Mouse (Mus musculus): ENCODE data around the gene Cep250.
A peak's percentile ranks its signal among the peaks of the same experiment; 100 is the strongest.

The Cep250 gene

DNA sequence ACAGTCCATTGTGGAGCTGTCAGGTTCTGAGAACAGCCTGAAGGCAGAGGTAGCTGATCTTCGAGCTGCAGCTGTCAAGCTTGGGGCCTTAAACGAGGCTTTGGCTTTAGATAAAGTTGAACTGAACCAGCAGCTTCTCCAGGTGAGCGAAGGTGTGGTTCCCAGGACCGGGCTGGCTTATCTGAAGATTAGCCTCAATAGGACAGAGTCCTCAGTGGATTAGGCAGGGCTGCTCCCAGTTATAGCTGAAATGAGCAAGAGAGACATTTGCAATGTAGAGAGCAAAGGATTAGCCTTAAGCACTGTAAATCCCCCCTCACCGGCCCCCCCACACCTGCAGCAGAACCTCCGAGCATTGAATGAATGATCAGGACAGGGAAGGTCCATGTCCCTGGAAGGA, 17.1 kb downstream of the Cep250 start:
- no peak for DNase-seq

DNA sequence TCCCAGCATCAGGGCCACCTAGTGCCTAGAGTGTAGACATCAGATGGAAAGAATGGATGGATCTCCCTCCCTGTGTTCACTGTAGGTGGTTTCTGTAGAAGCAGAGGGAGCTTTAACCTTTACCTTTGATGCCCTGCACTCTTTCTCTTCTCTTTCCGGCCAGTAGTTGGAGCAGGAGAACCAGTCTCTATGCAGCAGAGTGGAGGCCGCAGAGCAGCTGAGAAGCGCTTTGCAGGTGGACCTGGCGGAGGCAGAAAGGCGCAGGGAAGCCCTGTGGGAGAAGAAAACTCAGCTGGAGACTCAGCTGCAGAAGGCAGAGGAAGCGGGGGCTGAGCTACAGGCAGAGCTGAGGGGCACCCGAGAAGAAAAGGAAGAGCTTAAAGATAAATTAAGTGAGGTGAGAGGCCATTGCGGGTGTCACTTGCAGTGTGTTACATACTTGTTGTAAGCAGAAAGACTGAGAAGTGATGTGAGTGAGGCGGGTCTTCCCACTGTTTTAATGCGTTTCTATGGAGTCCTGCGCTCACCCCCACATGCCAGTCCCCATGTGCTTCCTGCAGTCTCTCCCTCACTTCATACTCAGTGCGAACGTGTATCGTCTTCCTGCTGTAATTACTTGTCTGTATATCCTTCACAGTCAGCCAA, 18.0 kb downstream of the Cep250 start:
- peak; percentile 30 to 37 for DNase-seq

DNA sequence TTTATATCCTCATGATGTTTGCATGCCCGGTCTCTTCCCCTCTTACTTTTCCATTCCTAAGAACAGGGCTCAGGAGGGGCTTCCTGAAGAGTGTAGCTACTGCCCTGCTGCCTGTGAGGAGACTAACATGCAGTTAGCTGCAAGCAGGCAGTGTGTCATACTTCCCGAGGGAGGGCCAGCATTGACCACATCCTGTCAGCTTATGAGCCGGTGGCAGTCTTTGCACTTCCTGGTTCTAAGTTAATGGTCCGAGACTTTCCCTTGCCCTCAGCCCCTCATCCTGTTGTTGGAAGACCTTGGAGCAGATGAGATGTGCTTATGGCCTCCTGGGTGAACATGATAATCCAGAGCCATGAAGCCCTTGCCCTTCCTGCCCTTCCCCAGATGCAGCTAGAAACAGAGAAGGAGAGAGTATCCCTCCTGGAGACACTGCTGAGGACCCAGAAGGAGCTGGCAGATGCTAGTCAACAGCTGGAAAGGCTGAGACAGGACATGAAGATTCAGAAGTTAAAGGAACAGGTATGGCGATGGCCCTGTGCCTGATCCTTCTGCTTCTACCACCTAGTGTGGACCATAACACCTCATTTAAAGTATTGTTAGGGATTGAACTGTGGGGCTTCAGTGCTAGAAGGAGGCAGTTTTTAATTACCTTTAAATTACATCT, 23.2 kb downstream of the Cep250 start:
- peak; percentile 79 to 83 for DNase-seq

DNA sequence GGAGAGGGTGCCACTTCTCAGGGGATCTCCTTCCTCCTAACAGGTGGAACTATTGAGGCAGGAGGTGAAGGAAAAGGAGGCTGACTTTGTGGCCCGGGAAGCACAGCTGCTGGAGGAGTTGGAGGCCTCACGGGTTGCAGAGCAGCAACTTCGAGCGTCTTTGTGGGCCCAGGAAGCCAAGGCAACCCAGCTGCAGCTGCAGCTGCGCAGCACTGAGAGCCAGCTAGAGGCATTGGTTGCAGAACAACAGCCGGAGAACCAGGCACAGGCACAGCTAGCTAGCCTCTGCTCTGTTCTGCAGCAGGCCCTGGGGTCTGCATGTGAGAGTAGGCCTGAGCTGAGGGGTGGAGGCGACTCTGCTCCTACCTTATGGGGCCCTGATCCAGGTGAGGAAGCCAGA, 29.5 kb downstream of the Cep250 start:
- no peak for DNase-seq

DNA sequence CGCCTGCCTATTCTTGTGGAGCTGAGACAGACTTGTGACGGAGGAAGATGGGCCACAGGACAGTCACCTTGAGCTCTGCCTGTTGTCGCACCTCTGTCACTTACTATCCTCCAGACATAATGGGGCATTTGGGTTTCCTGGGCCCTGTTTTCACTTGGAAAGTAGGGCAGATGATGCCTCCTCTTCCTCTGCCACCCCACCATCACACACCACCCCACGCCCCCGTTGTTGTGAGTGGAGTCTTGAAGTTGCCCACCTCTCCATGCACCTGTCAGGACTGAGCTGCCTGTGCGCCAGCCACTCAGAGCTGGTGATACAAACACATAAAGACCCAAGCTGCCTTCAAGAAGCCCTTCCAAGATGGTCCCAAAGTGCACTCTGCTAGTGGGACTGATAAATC, 30.9 kb downstream of the Cep250 start:
- DNase-seq, result no peak

DNA sequence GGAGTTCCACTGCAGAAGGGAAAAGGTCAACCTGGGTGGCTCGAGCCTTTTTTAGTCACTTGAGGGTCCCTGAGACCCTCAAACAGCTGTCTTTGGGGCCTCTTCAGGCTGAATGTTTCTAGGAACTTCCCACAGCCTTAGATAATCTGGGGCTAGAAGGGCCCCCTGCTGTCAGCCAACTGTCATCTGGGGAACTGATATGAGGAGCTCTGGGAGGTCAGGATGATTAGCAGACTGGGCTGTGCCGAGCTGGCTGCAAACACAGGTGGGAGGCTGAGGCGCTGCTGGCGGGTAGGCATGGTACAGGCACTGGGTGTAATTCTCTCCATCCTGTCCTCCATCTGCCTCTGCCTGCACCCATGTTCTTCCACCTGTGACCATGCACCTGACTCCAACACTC, 32.8 kb downstream of the Cep250 start:
- DNase-seq, result no peak

DNA sequence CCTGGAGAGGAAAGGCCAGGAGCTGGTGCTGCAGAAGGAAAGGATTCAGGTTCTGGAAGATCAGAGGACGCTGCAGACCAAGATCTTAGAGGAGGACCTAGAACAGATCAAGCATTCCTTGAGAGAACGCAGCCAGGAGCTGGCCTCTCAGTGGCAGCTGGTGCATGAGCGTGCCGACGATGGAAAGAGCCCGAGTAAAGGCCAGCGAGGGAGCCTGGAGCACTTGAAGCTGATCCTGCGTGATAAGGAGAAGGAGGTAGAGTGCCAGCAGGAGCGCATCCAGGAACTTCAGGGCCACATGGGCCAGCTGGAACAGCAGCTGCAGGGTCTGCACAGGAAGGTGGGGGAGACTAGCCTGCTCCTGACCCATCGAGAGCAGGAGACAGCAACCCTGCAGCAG, 34.9 kb downstream of the Cep250 start:
- DNase-seq, result no peak

DNA sequence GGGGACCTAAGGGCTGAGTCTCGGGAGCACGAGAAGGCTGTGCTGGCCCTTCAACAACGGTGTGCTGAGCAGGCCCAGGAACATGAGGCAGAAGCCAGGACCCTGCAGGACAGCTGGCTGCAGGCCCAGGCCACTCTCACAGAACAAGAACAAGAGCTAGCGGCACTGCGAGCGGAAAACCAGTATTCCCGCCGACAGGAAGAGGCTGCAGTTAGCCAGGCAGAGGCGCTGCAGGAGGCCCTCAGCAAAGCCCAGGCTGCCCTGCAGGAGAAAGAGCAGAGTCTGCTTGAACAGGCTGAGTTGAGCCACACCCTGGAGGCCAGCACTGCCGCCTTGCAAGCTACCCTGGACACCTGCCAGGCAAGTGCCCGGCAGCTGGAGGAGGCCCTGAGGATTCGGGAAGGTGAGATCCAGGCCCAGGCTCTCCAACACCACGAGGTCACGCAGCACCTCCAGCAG, 35.6 kb downstream of the Cep250 start:
- no peak for DNase-seq

DNA sequence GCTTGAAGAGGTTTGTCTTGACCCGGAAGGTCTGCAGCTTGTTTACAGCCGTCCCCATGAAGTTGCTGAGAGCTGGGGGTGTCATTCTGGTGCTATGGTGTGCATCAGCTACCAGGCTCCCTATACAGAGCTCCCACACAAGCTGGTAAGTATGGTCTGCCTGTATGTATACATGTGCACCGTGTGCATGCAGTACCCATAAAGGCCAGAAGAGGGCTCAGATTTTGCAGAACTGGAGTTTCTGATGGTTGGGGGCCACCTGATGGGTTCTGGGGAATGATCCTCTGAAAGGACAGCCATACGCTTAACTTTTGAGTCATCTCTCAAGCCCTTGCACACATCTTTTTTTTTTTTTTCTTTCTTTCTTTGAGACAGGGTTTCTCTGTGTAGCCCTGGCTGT, 49.1 kb downstream of the Cep250 start:
- peak; percentile 45 to 52 for DNase-seq

DNA sequence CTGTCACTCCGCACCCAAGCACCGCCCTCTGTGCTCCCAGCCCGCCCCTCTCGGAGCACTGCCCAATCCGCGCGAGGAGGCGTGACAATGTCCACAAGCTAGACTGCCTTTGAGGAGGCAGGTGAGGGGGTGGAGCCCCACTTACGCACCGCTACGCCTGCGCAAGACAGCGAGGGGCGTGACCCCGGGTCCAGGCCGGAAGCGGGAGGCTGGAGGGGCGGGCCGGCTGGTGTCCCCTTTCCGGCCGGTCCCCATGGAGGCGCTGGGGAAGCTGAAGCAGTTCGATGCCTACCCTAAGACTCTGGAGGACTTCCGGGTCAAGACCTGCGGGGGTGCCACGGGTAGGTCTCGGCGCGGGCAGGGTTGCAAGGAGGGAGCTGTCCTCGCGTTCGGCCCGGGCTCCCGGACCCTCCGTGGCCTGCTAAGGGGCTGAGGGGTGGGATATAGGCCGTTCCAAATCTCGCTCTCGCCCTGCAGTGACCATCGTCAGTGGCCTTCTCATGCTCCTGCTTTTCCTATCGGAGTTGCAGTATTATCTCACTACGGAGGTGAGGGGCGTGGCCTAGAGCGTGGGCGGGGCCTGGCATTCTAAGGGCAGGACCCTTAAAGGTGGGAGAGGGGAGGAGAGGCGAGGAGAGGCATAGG, 51.8 kb downstream of the Cep250 start, which contains the start of the genes 6430550D23Rik and Ergic3:
TSS of gene 6430550D23Rik (minus strand) at position 90 of the 645 bp plus-strand sequence.
TSS of gene Ergic3 (plus strand) at position 158 of the 645 bp plus-strand sequence.
- DNase-seq, result peak; percentile 99 to 100

DNA sequence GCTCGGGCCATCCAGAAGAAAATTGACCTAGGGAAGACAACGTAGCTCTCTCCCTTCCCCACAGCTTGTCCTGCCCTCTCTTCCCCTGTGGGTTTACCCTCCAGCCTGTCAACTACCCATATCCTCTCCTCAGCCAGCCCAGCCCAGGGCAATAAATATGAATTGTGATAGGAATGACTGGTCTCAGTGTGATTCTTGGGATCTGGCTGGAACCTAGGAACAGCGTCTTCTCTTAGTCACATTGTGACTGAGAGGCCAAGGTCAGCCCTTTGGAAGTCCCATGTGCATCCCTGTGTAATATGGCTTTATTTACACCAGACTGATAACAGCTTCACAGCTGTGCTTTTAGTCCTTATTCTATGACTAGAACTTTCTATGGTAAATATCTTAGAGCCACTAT, 61.8 kb downstream of the Cep250 start:
- DNase-seq, result no peak

DNA sequence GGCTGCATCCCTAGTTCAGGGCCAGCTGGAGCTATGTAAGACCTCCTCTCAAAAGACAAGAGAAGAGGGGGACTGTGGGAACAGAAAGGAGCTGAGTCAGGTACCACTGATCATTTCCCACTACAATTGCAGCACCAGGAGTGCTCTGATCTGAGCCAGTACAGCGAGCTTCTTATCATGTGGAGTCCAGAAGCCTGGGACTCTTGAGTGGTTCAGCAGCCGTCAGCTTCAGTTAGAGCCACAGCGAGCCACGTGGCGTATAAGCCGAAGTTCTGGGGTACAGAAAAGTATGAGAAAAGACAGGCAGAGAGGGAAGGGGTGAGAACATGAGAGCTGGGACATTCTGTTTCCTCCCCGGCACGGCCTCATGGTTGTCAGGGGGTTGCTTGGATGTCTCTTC, 65.0 kb downstream of the Cep250 start:
- no peak for DNase-seq

DNA sequence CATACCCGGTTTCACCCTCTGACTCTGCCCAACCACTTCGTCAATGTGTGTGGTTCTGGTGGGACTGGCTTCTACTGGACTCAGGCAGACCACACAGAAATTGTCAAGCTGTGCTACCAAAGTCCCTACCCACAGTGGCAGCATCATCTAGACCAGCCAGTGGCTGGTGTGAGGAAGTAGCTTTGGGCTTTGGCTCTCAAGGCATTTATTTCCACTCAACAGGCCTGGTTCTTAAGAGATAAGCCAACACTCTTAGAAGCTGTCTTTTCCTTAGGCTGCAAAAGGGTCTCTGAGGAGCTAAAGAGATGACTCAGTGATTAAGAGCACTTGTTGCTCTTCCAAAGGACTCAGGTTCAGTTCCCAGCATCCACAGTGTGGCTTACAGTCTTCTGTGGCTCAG, 65.5 kb downstream of the Cep250 start:
- no peak for DNase-seq

DNA sequence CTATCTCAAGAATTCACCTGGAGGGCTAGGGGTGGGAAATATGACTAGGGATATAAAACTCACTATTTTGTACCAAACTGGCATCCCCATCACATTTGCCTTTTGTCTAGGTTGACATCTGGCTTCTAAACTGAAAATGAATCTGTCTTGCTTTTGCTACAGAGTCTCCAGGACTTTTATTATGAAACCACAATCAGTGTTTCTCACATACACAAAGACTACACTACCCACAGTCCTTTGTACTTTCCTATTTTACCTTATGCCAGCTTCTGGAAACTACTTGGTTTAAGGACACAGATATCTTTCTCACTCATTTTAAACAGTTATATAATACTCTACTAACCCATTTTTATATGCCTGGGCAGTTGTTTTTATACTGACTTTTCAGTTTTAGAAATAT, 69.2 kb downstream of the Cep250 start:
- no peak for DNase-seq

DNA sequence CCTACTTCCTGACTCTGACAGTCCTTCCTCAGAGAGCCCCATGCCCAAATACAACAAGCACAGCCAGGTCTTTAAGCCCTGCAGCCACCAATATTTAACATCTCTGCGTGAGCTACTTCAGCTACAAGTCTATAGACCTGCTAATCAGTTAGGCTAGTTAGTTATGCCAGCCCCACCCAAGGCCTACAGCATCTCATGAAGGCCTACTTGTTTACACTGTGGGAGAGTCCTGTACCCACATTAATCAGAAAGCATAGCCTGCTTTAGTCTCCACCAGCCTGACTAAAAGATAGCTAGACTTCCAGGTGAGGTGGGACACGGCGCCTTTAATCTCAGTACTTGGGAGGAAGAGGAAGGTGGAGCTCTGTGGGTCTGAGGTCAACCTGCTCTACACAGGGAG, 83.1 kb downstream of the Cep250 start:
- no peak for DNase-seq

DNA sequence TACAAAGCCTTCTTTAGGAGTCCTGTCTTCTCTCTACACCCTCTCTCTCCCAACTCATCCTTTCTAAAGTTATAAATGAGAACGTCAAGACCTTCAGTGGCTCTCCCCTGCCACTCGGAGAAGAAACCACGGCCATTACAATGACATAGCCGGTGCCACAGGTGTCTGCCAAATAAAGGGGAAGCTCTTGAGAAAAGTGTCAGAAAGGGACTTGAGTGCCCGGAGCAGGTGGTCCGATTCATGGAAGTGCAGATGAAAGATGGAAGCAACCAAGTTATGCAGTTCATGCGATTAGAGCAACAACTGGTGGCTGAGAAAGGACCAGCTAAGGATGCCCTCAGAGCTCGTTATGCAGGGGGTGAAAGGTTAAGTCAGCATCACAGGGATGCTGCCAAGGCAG, 86.6 kb downstream of the Cep250 start:
- no peak for DNase-seq

DNA sequence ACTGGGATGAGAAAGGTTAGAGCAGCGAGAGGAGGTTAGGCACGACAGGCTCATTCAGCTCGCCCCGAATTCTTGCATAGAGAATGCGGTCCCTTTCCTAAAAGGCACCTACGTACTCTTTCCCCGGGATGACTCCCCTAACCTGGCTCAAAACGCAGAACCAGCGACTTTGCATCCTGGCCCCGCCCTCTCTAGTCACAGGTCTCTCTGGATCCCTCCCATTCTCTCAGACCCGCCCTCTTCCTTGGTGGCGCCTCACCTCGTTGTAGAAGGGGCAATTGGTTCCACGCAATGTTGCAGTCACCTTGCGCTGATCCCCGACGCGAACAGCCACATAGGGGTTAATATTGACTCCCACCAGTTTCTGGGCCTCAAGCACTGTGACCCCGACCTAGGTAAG, 91.7 kb downstream of the Cep250 start:
- peak; percentile 21 to 29 for DNase-seq
